11 mouse cellular contexts compared by ENCODE assay signal in the genomic region with DNA sequence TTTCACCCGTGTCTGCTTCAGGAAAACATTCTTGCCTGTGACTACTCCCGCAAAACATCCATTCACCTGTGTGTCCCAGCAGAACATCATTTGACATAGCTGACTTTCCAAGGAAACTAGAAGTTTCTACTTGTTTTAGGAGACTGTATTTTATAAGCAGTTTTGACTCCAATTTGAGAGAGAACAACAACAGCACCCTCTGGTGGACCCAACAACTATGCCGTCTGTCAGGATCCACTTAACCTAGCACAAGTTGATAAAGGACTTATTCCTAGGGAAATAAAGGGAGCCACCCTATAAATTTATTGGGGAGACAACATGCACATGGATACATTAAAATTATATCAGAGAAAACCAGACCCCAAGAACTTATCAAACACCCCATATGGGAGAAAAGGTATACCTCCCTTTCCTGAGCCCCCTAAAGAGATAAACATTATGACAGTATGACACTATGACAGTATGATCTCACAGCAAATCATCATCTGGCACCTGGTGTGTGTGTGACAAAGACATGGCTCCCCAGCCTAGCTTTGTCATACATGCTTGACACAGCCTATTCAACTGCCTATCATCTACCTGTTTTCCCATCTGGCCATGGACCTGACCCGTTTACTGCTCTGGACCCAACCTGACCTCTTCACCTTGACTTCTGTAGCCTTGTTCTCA. TPM values are rescaled to one million over a fixed set of nuclear protein-coding genes. Genes with fewer than 3 reads are reported as not detected.
DNase-seq lines count a peak whose midpoint lies in the region; ATAC-seq and TF ChIP-seq lines count a peak whose summit lies in the region.
"Had no signal": no experiment of that assay in that cellular context is flagged by ENCODE, and none has a peak within 500 bp of the region (broad histone marks: within the 10 kb centered on the region; RNA-seq: fewer than 3 reads in every experiment).

No protein-coding gene starts in this region.

- intact Hi-C loops in left cerebral cortex, adult 2 months (cut with DNase I), result no loop called here
- intact Hi-C loops in left cerebral cortex, postnatal 36 days (cut with DNase I), result no loop called here
- intact Hi-C loops in heart, postnatal 10 days (cut with DNase I), result no loop called here

- no peaks in the 10 kb centered on the region for H3K36me3 ChIP-seq in lung, embryonic 14.5 days (ENCODE audit: insufficient read depth)

- no peaks in the 10 kb centered on the region for H3K4me1 ChIP-seq in lung, embryonic 14.5 days (ENCODE audit: insufficient read depth)

- WGBS in lung, embryonic 14.5 days, result 82% methylated on average over 4 of the region's 4 CpGs

- H3K9me3 ChIP-seq in lung, embryonic 14.5 days (ENCODE audit: low read depth, low read length), result no peaks in the 10 kb centered on the region

- no peaks in the 10 kb centered on the region for H3K27me3 ChIP-seq in lung, embryonic 14.5 days (ENCODE audit: insufficient read depth, low read length)

- no peak overlapping the region for H3K27ac ChIP-seq in left cerebral cortex, adult 2 months
- no peak overlapping the region for H3K27ac ChIP-seq in lung, embryonic 14.5 days (ENCODE audit: low read depth)

- no peak overlapping the region for H3K9ac ChIP-seq in lung, embryonic 14.5 days

- H3K4me3 ChIP-seq in left cerebral cortex, adult 2 months, result no peak overlapping the region
- no peak overlapping the region for H3K4me3 ChIP-seq in lung, embryonic 14.5 days (ENCODE audit: low read depth, low read length)
- H3K4me3 ChIP-seq: myocyte had no signal

- no peak overlapping the region for H3K4me2 ChIP-seq in lung, embryonic 14.5 days

- no peak for ATAC-seq in lung, embryonic 14.5 days (ENCODE audit: insufficient read depth)

- peak; percentile 29 for DNase-seq in adrenal gland, postnatal 10 days
- no peak for DNase-seq in adrenal gland, postnatal 25 days
- peak in 1 of 2 experiments; percentile 34 for DNase-seq in left cerebral cortex, adult 2 months (ENCODE audit: extremely low spot score in 1 of 2, low spot score in 2 of 2)
- DNase-seq in left cerebral cortex, postnatal 36 days (ENCODE audit: low spot score in 2 of 2), result no peak
- DNase-seq in heart, postnatal 10 days, result peak; percentile 13 to 48
- DNase-seq in lung, embryonic 14.5 days, result peak; percentile 58
- no peak for DNase-seq in spleen, postnatal 4 days (ENCODE audit: low spot score in 2 of 2)
- DNase-seq in ovary, postnatal 14 days (ENCODE audit: low spot score), result no peak

- TF ChIP-seq CTCF in left cerebral cortex, adult 2 months (IDR thresholded peaks at IDR 0.05), result peak; percentile 62
- TF ChIP-seq CTCF in lung, embryonic 14.5 days (IDR thresholded peaks at IDR 0.05; ENCODE audit: low read depth), result peak; percentile 42

RNA-seq across cellular contexts. Expression of a gene that starts 31.9 kb away (rescaled TPM):
- 10 to 100 TPM; 42.8 to 46.2 TPM for total RNA-seq in adrenal gland, postnatal 10 days (2021)
- total RNA-seq in adrenal gland, postnatal 25 days (2021), result 78.9 and 95.9 TPM in 2 replicates
- 1 to 10 TPM; 6.2 to 8.1 TPM for total RNA-seq in left cerebral cortex, adult 2 months (2021)
- total RNA-seq in left cerebral cortex, postnatal 36 days (2021), result 1 to 10 TPM; 6.1 to 8.1 TPM
- 10 to 100 TPM; 40.0 to 42.0 TPM for total RNA-seq in heart, postnatal 10 days (2021)
- polyA plus RNA-seq in lung, embryonic 14.5 days (2014; fragmentation: Nextera tagmentation; extraction: Ambion mirVana), result 33.1 and 35.6 TPM in 2 replicates

RNA-seq across cellular contexts. Expression of a gene that starts 56.2 kb away (rescaled TPM):
- 100 to 1,000 TPM; 209 to 355 TPM for total RNA-seq in adrenal gland, postnatal 10 days (2021)
- 647 and 908 TPM in 2 replicates for total RNA-seq in adrenal gland, postnatal 25 days (2021)
- not detected for total RNA-seq in left cerebral cortex, adult 2 months (2021)
- not detected for total RNA-seq in left cerebral cortex, postnatal 36 days (2021)
- not detected for total RNA-seq in heart, postnatal 10 days (2021)
- polyA plus RNA-seq in lung, embryonic 14.5 days (2014; fragmentation: Nextera tagmentation; extraction: Ambion mirVana), result not detected in 2 replicates
- total RNA-seq: layer of hippocampus, adult 18-20 months had no signal
- polyA plus RNA-seq: C2C12, myocyte had no signal

Comparison
In these comparisons a context has a peak if more than half of its experiments do, and no peak if none do; other contexts are left out.
1. DNase-seq: peak in adrenal gland, postnatal 10 days (single experiment), heart, postnatal 10 days (2 of 2) and lung, embryonic 14.5 days (single experiment); none in adrenal gland, postnatal 25 days (single experiment), left cerebral cortex, postnatal 36 days (0 of 2), spleen, postnatal 4 days (0 of 2) and ovary, postnatal 14 days (single experiment).
2. RNA of a gene that starts 56.2 kb away (total RNA-seq): 647 to 908 TPM in adrenal gland, postnatal 25 days and 209 to 355 TPM in adrenal gland, postnatal 10 days; not detected in left cerebral cortex, adult 2 months, not detected in left cerebral cortex, postnatal 36 days and not detected in heart, postnatal 10 days; every median in the first group is over 100 times any median in the second.